Mouse (Mus musculus) testis, adult 2 months (tissue): ENCODE data around the gene Dennd2a.

Experiments
- CTCF ChIP-seq: fragments of 200-500 bp; IDR thresholded peaks from 2 replicates; pipeline ENCODE4 v1.5.1; 2012; ENCODE audit warnings: low read depth, mild to moderate bottlenecking, inconsistent platforms, low read length, moderate library complexity; ENCODE audit not compliant: control insufficient read depth, insufficient read depth, insufficient replicate concordance
- POLR2A ChIP-seq: fragments of 200-500 bp; IDR thresholded peaks from 2 replicates; pipeline ENCODE4 v1.6.1; 2012; ENCODE audit warnings: low read depth, mild to moderate bottlenecking, inconsistent platforms, low read length, moderate library complexity; ENCODE audit not compliant: control insufficient read depth

- TF ChIP-seq POLR2A (no peak), CTCF (no peak)
These were observed 28.8 kb downstream of the Dennd2a start for GRCm38 (mm10) chr6:39528671-39529535.
